Mouse (Mus musculus) adrenal gland, postnatal 10 days (tissue): ENCODE results near the gene Gm3298. TPM values are rescaled to one million over a fixed set of nuclear protein-coding genes. Genes with fewer than 3 reads are reported as not detected.
"Not testable (repeated sequence)": the region's sequence is repeated elsewhere in the genome, so short reads cannot be mapped to it uniquely, and the experiment has no call there.

Experiments
- DNase-seq: peaks from one replicate; pipeline ENCODE4 v3.0.0; 2021; ENCODE audit warnings: mixed read lengths
- long read RNA-seq, 2 experiments: library from polyadenylated mRNA; stranded (forward); transcript quantifications; one replicate each; pipeline ENCODE4 v2.0.0; 2021
- total RNA-seq, 2 experiments: library from RNA; stranded (reverse); gene quantifications; 2 replicates each; pipeline ENCODE4 v1.2.3; 2021

Gene Gm3298
- total RNA-seq: not detected
- long read RNA-seq, experiment 1: 0 reads
- long read RNA-seq, experiment 2: 0 reads

DNA sequence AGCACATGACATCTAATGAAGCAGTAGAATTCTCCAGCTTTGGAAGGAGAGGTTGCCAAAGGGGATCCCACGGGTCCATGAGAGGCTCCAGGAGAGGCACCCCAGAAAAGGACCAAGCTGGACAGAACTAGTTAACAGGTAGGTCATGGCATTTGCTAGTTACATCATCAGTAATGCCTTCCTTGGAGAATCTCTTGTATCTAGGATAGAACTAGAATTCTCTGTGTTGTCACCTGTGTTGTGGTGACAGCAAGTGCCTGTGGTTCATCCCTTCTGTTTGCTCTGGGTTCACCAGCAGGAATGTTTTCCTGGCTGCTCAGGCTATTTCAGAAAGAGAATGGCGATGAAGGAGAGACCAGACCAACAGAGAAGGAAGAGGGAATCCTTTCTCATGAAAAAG lies at the start of gene Gm3298:
Gene Gm3298, plus strand, starts transcription at position 301 of the 400 bp plus-strand sequence.
- DNase-seq: not testable (repeated sequence)

DNA sequence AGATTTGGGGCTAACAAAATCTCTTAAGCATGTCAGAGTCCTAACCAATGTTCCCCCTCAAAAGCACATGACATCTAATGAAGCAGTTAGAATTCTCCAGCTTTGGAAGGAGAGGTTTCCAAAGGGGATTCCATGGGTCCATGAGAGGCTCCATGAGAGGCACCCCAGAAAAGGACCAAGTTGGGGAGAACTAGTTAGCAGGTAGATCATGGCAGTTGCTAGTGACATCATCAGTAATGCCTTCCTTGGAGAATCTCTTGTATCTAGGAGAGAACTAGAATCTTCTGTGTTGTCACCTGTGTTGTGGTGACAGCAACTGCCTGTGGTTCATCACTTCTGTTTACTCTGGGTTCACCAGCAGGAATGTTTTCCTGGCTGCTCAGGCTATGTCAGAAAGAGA lies 32.1 kb upstream of the Gm3298 start, which contains the start of gene Gm8297:
Gene Gm8297, plus strand, starts transcription at position 301 of the 400 bp plus-strand sequence.
- DNase-seq: not testable (repeated sequence)

DNA sequence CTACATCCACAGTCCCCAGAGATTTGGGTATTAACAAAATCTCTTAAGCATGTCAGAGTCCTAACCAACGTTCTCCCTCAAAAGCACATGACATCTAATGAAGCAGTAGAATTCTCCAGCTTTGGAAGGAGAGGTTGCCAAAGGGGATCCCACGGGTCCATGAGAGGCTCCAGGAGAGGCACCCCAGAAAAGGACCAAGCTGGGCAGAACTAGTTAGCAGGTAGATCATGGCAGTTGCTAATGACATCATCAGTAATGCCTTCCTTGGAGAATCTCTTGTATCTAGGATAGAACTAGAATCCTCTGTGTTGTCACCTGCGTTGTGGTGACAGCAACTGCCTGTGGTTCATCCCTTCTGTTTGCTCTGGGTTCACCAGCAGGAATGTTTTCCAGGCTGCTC lies 34.6 kb downstream of the Gm3298 start, which contains the start of gene 4930555G01Rik:
Gene 4930555G01Rik, plus strand, starts transcription at position 301 of the 400 bp plus-strand sequence.
- DNase-seq: not testable (repeated sequence)

Other genes with a start within 250 kb of the Gm3298 start
- gene Gm9602, start 239.6 kb upstream of the Gm3298 start, total RNA-seq: not detected
- not detected for gene Gm3269, start 177.8 kb upstream of the Gm3298 start, total RNA-seq
- gene Gm3264, start 160.3 kb upstream of the Gm3298 start, total RNA-seq: 1 to 10 TPM in 1 of 2 experiments, not detected in 1; 4.7 TPM
- gene Gm3278, start 123.5 kb upstream of the Gm3298 start, total RNA-seq: not detected
- not detected for gene Gm8297, start 32.0 kb upstream of the Gm3298 start, total RNA-seq
- not detected for gene 4930555G01Rik, start 34.7 kb downstream of the Gm3298 start, total RNA-seq
- gene Gm8281, start 55.1 kb downstream of the Gm3298 start, total RNA-seq: under 1 TPM; 0.15 to 1.00 TPM
- not detected for gene Gm8279, start 115.6 kb downstream of the Gm3298 start, total RNA-seq
- gene Gm3317, start 148.6 kb downstream of the Gm3298 start, total RNA-seq: not detected
- not detected for gene Gm8271, start 169.9 kb downstream of the Gm3298 start, total RNA-seq
- not detected for gene Gm3526, start 244.7 kb downstream of the Gm3298 start, total RNA-seq